Mouse (Mus musculus): Measurements from ENCODE around the gene Tmem9b. TPM values are rescaled to one million over a fixed set of nuclear protein-coding genes. Genes with fewer than 3 reads are reported as not detected.

The Tmem9b gene
- total RNA-seq, 1 experiment from 2014 or later, result 43.1 TPM

DNA sequence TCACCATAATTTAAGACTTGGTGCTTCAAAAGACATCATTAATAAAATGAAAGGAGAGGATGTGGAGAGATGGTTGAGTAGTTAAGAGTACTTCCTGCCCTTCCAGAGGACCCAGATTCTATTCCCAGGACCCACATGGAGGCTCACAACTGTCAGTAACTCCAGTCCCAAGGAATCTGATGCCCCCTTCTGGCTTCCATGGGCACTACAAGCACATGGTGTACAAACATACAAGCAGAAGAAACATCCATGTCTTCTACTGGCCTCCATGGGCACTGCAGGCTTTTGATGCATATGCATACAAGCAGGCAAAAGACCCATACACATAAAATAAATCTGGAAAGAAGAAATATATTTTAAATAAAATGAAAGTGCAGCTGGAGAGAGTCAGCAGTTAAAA, 52.5 kb downstream of the Tmem9b start:
- ATAC-seq (replicated peaks; ENCODE audit: insufficient number of reproducible peaks, low FRiP score, low TSS enrichment, poor library complexity, severe bottlenecking), result no peak

DNA sequence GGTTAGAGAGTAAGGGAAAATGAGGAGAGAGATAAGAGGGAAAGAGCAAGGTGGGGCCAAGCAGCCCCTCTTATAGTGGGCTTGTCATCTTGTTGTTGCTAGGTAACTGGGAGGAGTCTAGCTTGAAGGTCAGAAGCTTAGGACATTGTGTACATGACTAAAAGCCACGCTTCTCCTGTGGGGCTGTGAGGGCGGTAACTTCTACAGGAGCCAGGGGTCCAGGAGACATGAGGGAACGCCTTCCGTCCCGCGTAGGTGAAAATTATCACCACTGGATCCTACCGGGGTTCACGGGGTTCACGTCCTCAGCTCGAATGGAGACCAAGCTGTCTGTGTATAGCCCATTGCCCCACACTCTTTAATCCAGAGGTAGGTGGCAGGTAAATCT, 57.3 kb downstream of the Tmem9b start:
- ATAC-seq (replicated peaks; ENCODE audit: insufficient number of reproducible peaks, low FRiP score, low TSS enrichment, poor library complexity, severe bottlenecking), result no peak

DNA sequence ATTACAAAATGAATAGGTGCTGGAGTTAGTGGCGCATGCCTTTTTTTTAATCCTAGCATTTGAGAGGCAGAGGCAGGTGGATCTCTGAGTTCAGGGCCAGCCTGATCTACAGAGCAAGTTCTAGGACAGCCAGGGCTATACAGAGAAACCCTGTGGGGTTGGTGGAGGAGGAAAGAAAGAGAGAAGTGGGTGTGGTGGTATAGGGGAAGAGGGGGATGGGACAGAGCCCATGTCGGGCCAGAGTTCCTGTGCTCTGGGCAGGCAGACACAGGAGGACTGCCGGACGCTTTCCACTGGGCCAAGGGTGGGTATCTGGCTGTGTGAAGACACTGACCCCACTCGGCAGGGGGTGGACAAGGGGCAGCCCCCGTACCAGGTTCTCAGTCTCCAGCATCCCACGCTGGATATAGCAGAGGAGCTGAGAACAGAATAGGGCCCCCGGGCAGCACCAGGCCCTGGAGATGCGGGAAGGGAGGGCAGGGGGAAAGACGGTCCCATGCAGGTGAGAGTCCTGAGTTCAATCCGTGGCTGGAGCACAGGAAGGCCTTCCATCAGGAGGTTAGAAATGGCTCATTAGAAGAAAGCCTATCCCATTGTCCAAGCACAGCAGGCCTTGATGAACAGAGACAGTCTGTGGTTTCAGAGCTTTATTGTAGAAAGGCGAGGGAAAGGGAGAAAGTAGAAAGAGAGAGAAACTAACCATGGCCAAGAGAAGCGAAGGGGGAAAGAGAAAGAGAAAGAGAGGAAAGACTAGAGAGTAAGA, 57.9 kb downstream of the Tmem9b start:
- ATAC-seq (replicated peaks; ENCODE audit: insufficient number of reproducible peaks, low FRiP score, low TSS enrichment, poor library complexity, severe bottlenecking), result no peak

DNA sequence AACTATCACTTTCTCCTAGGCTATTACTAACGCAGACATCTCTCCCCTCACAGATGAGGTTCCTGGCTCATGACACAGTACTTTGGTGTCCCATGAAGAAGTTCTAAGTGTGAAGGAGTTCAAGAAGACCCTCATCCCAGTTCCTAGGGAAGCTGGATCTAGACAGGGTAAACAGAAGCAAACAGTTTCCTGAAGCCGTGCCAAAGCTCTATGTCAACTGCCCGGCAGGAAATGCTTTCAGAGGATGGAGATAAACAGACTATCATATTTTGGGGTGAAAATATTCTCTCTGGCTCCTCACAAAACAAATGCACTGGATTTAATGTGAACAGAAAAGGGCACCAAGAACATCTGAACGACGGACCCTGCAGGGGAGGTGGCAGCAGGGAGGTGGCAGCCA, 61.7 kb downstream of the Tmem9b start:
- no peak for ATAC-seq (replicated peaks; ENCODE audit: insufficient number of reproducible peaks, low FRiP score, low TSS enrichment, poor library complexity, severe bottlenecking)

DNA sequence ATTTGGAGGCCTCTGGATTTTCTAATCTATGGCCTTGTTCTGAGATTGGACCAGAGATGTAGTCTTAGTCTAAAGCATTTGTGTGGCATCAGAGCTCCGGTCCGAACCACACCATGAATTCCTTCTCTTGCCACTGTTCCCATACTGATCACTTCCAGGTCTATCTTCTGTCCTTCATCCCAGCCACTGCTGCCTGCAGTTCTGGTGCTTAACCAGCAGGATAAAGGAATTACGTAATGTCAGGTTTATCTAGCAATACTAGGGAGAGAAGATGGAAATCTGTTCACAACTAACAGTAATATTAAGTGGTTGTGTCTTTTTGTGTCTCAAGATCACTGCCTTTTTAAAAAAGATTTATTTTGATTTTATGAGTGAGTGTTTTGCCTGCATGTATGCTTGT, 62.6 kb downstream of the Tmem9b start:
- no peak for ATAC-seq (replicated peaks; ENCODE audit: insufficient number of reproducible peaks, low FRiP score, low TSS enrichment, poor library complexity, severe bottlenecking)

DNA sequence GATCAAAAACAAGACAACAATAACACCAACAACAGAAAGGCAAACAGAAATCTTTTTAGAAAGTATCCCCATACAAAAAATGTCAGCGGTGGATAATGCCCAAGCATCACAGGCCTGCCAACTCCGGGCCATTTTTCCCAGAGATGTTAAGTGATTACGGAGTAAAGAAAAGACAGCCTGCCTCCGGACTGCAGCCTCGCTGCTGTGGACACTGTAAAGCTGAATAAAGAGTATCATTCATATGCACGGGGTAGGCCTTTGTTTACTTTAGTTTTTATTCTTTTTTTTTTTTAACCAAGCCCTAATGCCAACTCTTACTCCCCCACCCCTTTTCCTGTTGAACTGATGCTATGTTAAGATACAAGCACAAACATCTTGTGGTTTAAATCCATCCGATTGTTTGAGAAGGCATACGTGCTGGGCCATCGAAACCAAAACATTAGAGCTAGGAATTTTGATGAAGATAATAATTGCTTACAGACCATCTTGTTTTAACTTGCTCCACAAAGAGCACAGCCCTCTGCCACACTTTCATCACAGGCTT, 66.0 kb downstream of the Tmem9b start:
- ATAC-seq (replicated peaks; ENCODE audit: insufficient number of reproducible peaks, low FRiP score, low TSS enrichment, poor library complexity, severe bottlenecking), result no peak

Other genes with a start within 250 kb of the Tmem9b start
- under 0.01 to 0.19 TPM in 2 of 3 replicates, not detected in the other for gene Trim66, start 244.7 kb downstream of the Tmem9b start, total RNA-seq (2017)
- gene Rpl27a, start 233.7 kb downstream of the Tmem9b start, total RNA-seq (2017), result 372 to 417 TPM (median 387 TPM) in 3 replicates
- 10.7 to 15.4 TPM (median 11.9 TPM) in 3 replicates for gene St5, start 49.3 kb downstream of the Tmem9b start, total RNA-seq (2017)
- gene Akip1, start 49.2 kb downstream of the Tmem9b start, total RNA-seq (2017), result 6.3 to 8.2 TPM (median 8.2 TPM) in 3 replicates
- not detected in 3 replicates for gene BC051019, start 29.0 kb downstream of the Tmem9b start, total RNA-seq (2017)
- 0.95 TPM in 1 of 3 replicates, not detected in the others for gene Ascl3, start 21.1 kb downstream of the Tmem9b start, total RNA-seq (2017)
- not detected in 3 replicates for gene Nrip3, start 29.1 kb upstream of the Tmem9b start, total RNA-seq (2017)
- not detected in 3 replicates for gene Scube2, start 112.8 kb upstream of the Tmem9b start, total RNA-seq (2017)
- 139 to 184 TPM (median 162 TPM) in 3 replicates for gene Dennd5a, start 207.6 kb upstream of the Tmem9b start, total RNA-seq (2017)
- gene Tmem41b, start 234.1 kb upstream of the Tmem9b start, total RNA-seq (2017), result 27.4 to 52.0 TPM (median 38.2 TPM) in 3 replicates